Mouse (Mus musculus) layer of hippocampus, postnatal 14 days (tissue): Measurements from ENCODE around the gene Mcoln1. TPM values are rescaled to one million over a fixed set of nuclear protein-coding genes. Genes with fewer than 3 reads are reported as not detected.

Source experiments
- DNase-seq, 2 experiments: peaks; one replicate each; pipeline ENCODE4 v3.0.0; 2021 to 2022; ENCODE audit warnings: low spot score in 2 of 2, mixed read lengths in 1 of 2
- total RNA-seq, 2 experiments: library from RNA; stranded (reverse); gene quantifications; 2 replicates each; pipeline ENCODE4 v1.2.3; 2021

Mcoln1 gene
- total RNA-seq, 2 experiments from 2014 or later, result 63.3 to 77.4 TPM

GRCm38 (mm10) chr8:3495578-3496427 is 4.5 kb upstream of the Mcoln1 start:
- DNase-seq, result no peak

- DNase-seq, result no peak
Measured at GRCm38 (mm10) chr8:3496428-3496748, 3.9 kb upstream of the Mcoln1 start.

GRCm38 (mm10) chr8:3498583-3498982 is 1.7 kb upstream of the Mcoln1 start:
- DNase-seq, result no peak

GRCm38 (mm10) chr8:3499751-3500150 is 506 bp upstream of the Mcoln1 start:
- DNase-seq, result no peak

GRCm38 (mm10) chr8:3502217-3502616 is 2.0 kb downstream of the Mcoln1 start:
- DNase-seq, result peak; percentile 34 to 53

- no peak for DNase-seq
Measured at GRCm38 (mm10) chr8:3507979-3508754, 7.9 kb downstream of the Mcoln1 start.

- DNase-seq, result no peak
Measured at GRCm38 (mm10) chr8:3514681-3515247, 14.5 kb downstream of the Mcoln1 start.

- peak; percentile 87 to 93 for DNase-seq
Measured at GRCm38 (mm10) chr8:3515260-3515671, 15.0 kb downstream of the Mcoln1 start, which contains the start of gene Pnpla6. TSS of gene Pnpla6 (plus strand) at chr8:3515384.

- DNase-seq, result peak; percentile 60 to 71
Measured at GRCm38 (mm10) chr8:3515771-3516417, 15.6 kb downstream of the Mcoln1 start.

GRCm38 (mm10) chr8:3516450-3517116 is 16.3 kb downstream of the Mcoln1 start:
- peak; percentile 94 to 97 for DNase-seq

- no peak for DNase-seq
Measured at GRCm38 (mm10) chr8:3517117-3517495, 16.8 kb downstream of the Mcoln1 start.

- no peak for DNase-seq
Measured at GRCm38 (mm10) chr8:3522007-3522697, 21.9 kb downstream of the Mcoln1 start.

- DNase-seq, result no peak
Measured at GRCm38 (mm10) chr8:3530816-3531215, 30.6 kb downstream of the Mcoln1 start.

- no peak for DNase-seq
Measured at GRCm38 (mm10) chr8:3531936-3532335, 31.7 kb downstream of the Mcoln1 start.

GRCm38 (mm10) chr8:3536053-3536841 is 36.0 kb downstream of the Mcoln1 start:
- DNase-seq, result no peak

GRCm38 (mm10) chr8:3536940-3537339 is 36.7 kb downstream of the Mcoln1 start:
- no peak for DNase-seq

GRCm38 (mm10) chr8:3537666-3538065 is 37.4 kb downstream of the Mcoln1 start:
- DNase-seq, result no peak

GRCm38 (mm10) chr8:3539146-3539545 is 38.9 kb downstream of the Mcoln1 start:
- no peak for DNase-seq

- DNase-seq, result no peak
Measured at GRCm38 (mm10) chr8:3540076-3540475, 39.8 kb downstream of the Mcoln1 start.
